Mouse (Mus musculus) cerebellum, adult 2 months (tissue): ENCODE measurements around the gene Ppih.

ENCODE experiments used
- CTCF ChIP-seq: fragments of 200-500 bp; IDR thresholded peaks from 2 replicates; pipeline ENCODE4 v1.5.1; 2011; ENCODE audit warnings: low read depth, mild to moderate bottlenecking, control low read depth, low read length, moderate library complexity, borderline replicate concordance; ENCODE audit not compliant: insufficient read depth
- POLR2A ChIP-seq: fragments of 200-500 bp; IDR thresholded peaks from 2 replicates; pipeline ENCODE4 v1.6.1; 2011; ENCODE audit warnings: low read length, control low read depth, borderline replicate concordance; ENCODE audit not compliant: insufficient read depth

DNA sequence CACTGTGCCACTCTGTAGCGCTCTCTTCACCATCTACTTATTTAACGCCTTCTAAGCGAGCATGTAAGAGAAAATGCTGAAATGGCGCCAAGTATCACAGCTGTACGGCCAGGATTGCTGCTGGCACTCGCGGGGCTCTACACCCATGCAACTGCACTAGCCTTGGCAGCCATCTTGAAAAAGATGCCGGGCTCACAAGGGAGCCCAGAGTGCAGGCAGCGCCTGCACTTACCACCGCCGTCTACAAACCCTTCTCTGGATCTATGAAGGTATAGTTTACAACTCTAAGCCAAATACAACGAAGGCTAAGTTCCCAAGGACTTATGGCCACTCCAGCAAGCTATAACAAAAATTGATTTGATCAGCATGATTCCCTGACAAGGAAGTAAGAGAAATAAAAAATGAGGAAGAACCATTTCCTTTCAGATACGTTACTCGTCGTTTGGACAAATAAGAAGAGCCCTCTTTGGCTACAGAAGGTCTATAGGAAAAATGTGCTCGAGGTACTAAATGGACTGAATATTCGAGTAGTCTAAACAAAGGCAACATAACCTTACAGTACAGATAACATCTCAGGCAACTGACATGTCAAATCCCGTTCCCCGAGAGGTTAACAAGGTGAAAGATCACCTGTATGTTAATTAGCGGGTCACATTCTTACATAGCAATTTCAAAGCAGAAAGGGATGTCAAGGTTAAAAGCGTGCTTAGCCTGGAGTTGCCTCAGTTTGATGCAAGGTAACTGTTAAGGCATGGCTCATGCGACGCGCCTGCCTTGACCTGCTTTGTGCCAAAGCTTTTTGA is 27.4 kb downstream of the Ppih start:
- TF ChIP-seq CTCF (no peak), POLR2A (no peak)
